In the genomic region with DNA sequence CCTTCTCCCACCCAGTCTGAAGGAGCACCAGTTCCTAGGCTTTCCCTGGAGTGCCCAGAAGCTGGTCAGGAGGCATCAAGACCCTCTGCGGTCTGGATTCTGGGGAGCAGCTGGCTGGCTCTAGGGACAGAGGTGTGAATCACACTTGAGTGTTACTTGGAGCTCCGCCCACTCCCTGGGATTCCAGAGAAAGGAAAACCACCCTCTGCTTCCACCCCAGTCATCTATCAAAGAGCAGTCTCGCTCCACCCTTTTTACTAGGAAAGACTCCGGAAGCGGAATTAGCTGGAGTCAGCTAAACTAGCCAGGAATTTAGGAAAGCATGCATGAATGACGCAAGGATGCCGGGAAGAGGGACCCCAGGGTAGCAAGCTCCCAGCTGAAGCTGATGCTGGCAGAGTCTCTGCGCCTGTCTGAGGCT, we compare ENCODE assay signal across 8 mouse cellular contexts. TPM values are rescaled to one million over a fixed set of nuclear protein-coding genes. Genes with fewer than 3 reads are reported as not detected.
A peak's percentile ranks its signal among the peaks of the same experiment; 100 is the strongest.
DNase-seq lines count a peak whose midpoint lies in the region; ATAC-seq lines count a peak whose summit lies in the region.

No protein-coding gene starts in this region.

- H3K27me3 ChIP-seq in embryonic facial prominence, embryonic 14.5 days (replicated peaks; ENCODE audit: control insufficient read depth, insufficient read depth, low read length) = no peaks in the 10 kb centered on the region
- H3K27me3 ChIP-seq in hindbrain, embryonic 16.5 days (replicated peaks; ENCODE audit: control insufficient read depth, insufficient read depth, low read length) = no peaks in the 10 kb centered on the region
- peaks cover 6% of the 10 kb centered on the region for H3K27me3 ChIP-seq in liver, embryonic 11.5 days (replicated peaks; ENCODE audit: control insufficient read depth, insufficient read depth, low read length)

- ATAC-seq in embryonic facial prominence, embryonic 14.5 days (ENCODE audit: low read depth) = peak; percentile 57; the same call in 1 of the 2 replicates
- peak; percentile 42; the same call in 1 of the 2 replicates for ATAC-seq in hindbrain, embryonic 16.5 days
- no peak for ATAC-seq in liver, embryonic 11.5 days (replicated peaks; ENCODE audit: low FRiP score)
- no peak for ATAC-seq in cerebellum, adult (ENCODE audit: insufficient number of reproducible peaks, low FRiP score, low TSS enrichment)

- H3K9me3 ChIP-seq in embryonic facial prominence, embryonic 14.5 days (ENCODE audit: control insufficient read depth, low read length) = no peaks in the 10 kb centered on the region
- no peaks in the 10 kb centered on the region for H3K9me3 ChIP-seq in hindbrain, embryonic 16.5 days (ENCODE audit: control insufficient read depth, low read length)
- H3K9me3 ChIP-seq in liver, embryonic 11.5 days (ENCODE audit: control insufficient read depth, low read length) = no peaks in the 10 kb centered on the region

- H3K4me1 ChIP-seq in embryonic facial prominence, embryonic 14.5 days (ENCODE audit: control insufficient read depth, insufficient read depth, low read length) = peaks cover 2% of the 10 kb centered on the region; the same call in 1 of the 2 replicates
- no peaks in the 10 kb centered on the region; the same call in 1 of the 2 replicates for H3K4me1 ChIP-seq in hindbrain, embryonic 16.5 days (ENCODE audit: control insufficient read depth, insufficient read depth, low read depth, low read length)
- no peaks in the 10 kb centered on the region for H3K4me1 ChIP-seq in liver, embryonic 11.5 days (replicated peaks; ENCODE audit: control insufficient read depth, insufficient read depth, low read length)

- H3K27ac ChIP-seq in embryonic facial prominence, embryonic 14.5 days (replicated peaks; ENCODE audit: low read depth, low read length) = no peak overlapping the region
- H3K27ac ChIP-seq in hindbrain, embryonic 16.5 days (ENCODE audit: low read depth, low read length) = no peak overlapping the region
- no peak overlapping the region for H3K27ac ChIP-seq in liver, embryonic 11.5 days (ENCODE audit: low read depth, low read length)

- H3K4me3 ChIP-seq in embryonic facial prominence, embryonic 14.5 days (ENCODE audit: low read depth, low read length) = no peak overlapping the region
- H3K4me3 ChIP-seq in hindbrain, embryonic 16.5 days (ENCODE audit: low read length) = no peak overlapping the region
- no peak overlapping the region for H3K4me3 ChIP-seq in liver, embryonic 11.5 days (ENCODE audit: low read depth, low read length)

- peak; percentile 31 to 36 for DNase-seq in frontal cortex, postnatal 36 days (ENCODE audit: low spot score in 2 of 2)
- no peak for DNase-seq in frontal cortex, postnatal 10 days (ENCODE audit: low spot score in 2 of 2)
- DNase-seq in embryonic facial prominence, embryonic 14.5 days (ENCODE audit: low spot score) = peak; percentile 65
- no peak for DNase-seq in liver, embryonic 11.5 days (ENCODE audit: low spot score)
- peak; percentile 65 for DNase-seq in skeletal muscle tissue, adult 2 months (ENCODE audit: low read depth, low spot score)
- DNase-seq in ovary, postnatal 14 days (ENCODE audit: low spot score) = no peak

- H3K4me2 ChIP-seq in embryonic facial prominence, embryonic 14.5 days (ENCODE audit: low read depth, low read length) = peak overlapping the region; percentile 33
- H3K4me2 ChIP-seq in hindbrain, embryonic 16.5 days (ENCODE audit: low read length) = peak overlapping the region; percentile 5
- H3K4me2 ChIP-seq in liver, embryonic 11.5 days = peak overlapping the region; percentile 25

- H3K36me3 ChIP-seq in embryonic facial prominence, embryonic 14.5 days (ENCODE audit: control insufficient read depth, insufficient read depth, low read length) = no peaks in the 10 kb centered on the region
- H3K36me3 ChIP-seq in hindbrain, embryonic 16.5 days (ENCODE audit: control insufficient read depth, insufficient read depth, low read length) = no peaks in the 10 kb centered on the region
- no peaks in the 10 kb centered on the region for H3K36me3 ChIP-seq in liver, embryonic 11.5 days (ENCODE audit: control insufficient read depth, insufficient read depth, low read length)

- 13% methylated on average over 8 of the region's 8 CpGs for WGBS in embryonic facial prominence, embryonic 14.5 days
- 19% methylated on average over 8 of the region's 8 CpGs for WGBS in hindbrain, embryonic 16.5 days
- whole genome bisulfite sequencing in liver, embryonic 11.5 days = 13% methylated on average over 8 of the region's 8 CpGs

- H3K9ac ChIP-seq in embryonic facial prominence, embryonic 14.5 days (ENCODE audit: low read depth, low read length) = peak overlapping the region; percentile 31; the same call in 1 of the 2 replicates
- no peak overlapping the region for H3K9ac ChIP-seq in hindbrain, embryonic 16.5 days (ENCODE audit: low read depth, low read length)
- no peak overlapping the region for H3K9ac ChIP-seq in liver, embryonic 11.5 days (ENCODE audit: low read depth, low read length)

RNA-seq across cellular contexts. Expression of a gene that starts 18.9 kb away (rescaled TPM):
- 3.1 and 4.1 TPM in 2 replicates for polyA plus RNA-seq in embryonic facial prominence, embryonic 14.5 days (2014; fragmentation: Nextera tagmentation; extraction: Ambion mirVana)
- polyA plus RNA-seq in hindbrain, embryonic 16.5 days (2015; fragmentation: Nextera tagmentation; extraction: Ambion mirVana) = 0.15 and 0.34 TPM in 2 replicates
- polyA plus RNA-seq in liver, embryonic 11.5 days (2014; fragmentation: Nextera tagmentation; extraction: Ambion mirVana) = 0.16 and 0.18 TPM in 2 replicates

Comparison
In these comparisons a context has a peak if more than half of its experiments do, and no peak if none do; other contexts are left out.
1. DNase-seq: peak in frontal cortex, postnatal 36 days (2 of 2), embryonic facial prominence, embryonic 14.5 days (single experiment) and skeletal muscle tissue, adult 2 months (single experiment); none in frontal cortex, postnatal 10 days (0 of 2), liver, embryonic 11.5 days (single experiment) and ovary, postnatal 14 days (single experiment).
2. ATAC-seq: peak in embryonic facial prominence, embryonic 14.5 days (single experiment) and hindbrain, embryonic 16.5 days (single experiment); none in liver, embryonic 11.5 days (single experiment) and cerebellum, adult (single experiment).
3. Peak in every context shown above with its lines, with median percentiles within 50 percentile points of each other: H3K4me2 ChIP-seq.